Mouse (Mus musculus): ENCODE measurements around the gene Pank4. TPM values are rescaled to one million over a fixed set of nuclear protein-coding genes. Genes with fewer than 3 reads are reported as not detected.

Pank4 gene
- polyA plus RNA-seq, 1 experiment from 2014 or later, result 44.9 TPM

GRCm38 (mm10) chr4:154961226-154961738 is 2.6 kb upstream of the Pank4 start:
- Histone ChIP-seq H3K9ac (peak overlapping the region; percentile 81), H3K27me3 (replicated peaks) (no peaks in the 10 kb centered on the region), H3K4me2 (peak overlapping the region; percentile 71), H3K27ac (peak overlapping the region; percentile 97), H3K4me1 (peaks cover 81% of the 10 kb centered on the region), H3K36me3 (replicated peaks) (no peaks in the 10 kb centered on the region), H3K4me3 (peak overlapping the region; percentile 82), H3K9me3 (no peaks in the 10 kb centered on the region)
- no peak for ATAC-seq (replicated peaks)
- under 1% methylated on average over 47 of the region's 47 CpGs for WGBS

- Histone ChIP-seq H3K4me1 (peaks cover 83% of the 10 kb centered on the region), H3K36me3 (replicated peaks) (no peaks in the 10 kb centered on the region), H3K27ac (peak overlapping the region; percentile 97), H3K4me2 (peak overlapping the region; percentile 71), H3K27me3 (replicated peaks) (no peaks in the 10 kb centered on the region), H3K9ac (peak overlapping the region; percentile 81), H3K9me3 (no peaks in the 10 kb centered on the region), H3K4me3 (peak overlapping the region; percentile 82)
- no peak for ATAC-seq (replicated peaks)
- WGBS, result 4% methylated on average over 13 of the region's 13 CpGs
Observed at GRCm38 (mm10) chr4:154961911-154962310, 2.0 kb upstream of the Pank4 start.

- Histone ChIP-seq H3K27ac (peak overlapping the region; percentile 97), H3K36me3 (replicated peaks) (no peaks in the 10 kb centered on the region), H3K4me1 (peaks cover 77% of the 10 kb centered on the region), H3K4me3 (peak overlapping the region; percentile 82), H3K4me2 (peak overlapping the region; percentile 71), H3K27me3 (replicated peaks) (no peaks in the 10 kb centered on the region), H3K9me3 (no peaks in the 10 kb centered on the region), H3K9ac (peak overlapping the region; percentile 81)
- WGBS, result 25% methylated on average over 7 of the region's 7 CpGs
- no peak for ATAC-seq (replicated peaks)
Observed at GRCm38 (mm10) chr4:154962683-154963082, 1.2 kb upstream of the Pank4 start.

GRCm38 (mm10) chr4:154963190-154963836 is 610 bp upstream of the Pank4 start:
- peak overlapping the region; percentile 81 for H3K9ac ChIP-seq
- H3K27ac ChIP-seq, result peak overlapping the region; percentile 97
- no peak for ATAC-seq (replicated peaks)
- H3K36me3 ChIP-seq (replicated peaks), result no peaks in the 10 kb centered on the region
- H3K27me3 ChIP-seq (replicated peaks), result no peaks in the 10 kb centered on the region
- peak overlapping the region; percentile 82 for H3K4me3 ChIP-seq
- H3K4me2 ChIP-seq, result peak overlapping the region; percentile 71
- H3K4me1 ChIP-seq, result peaks cover 71% of the 10 kb centered on the region
- H3K9me3 ChIP-seq, result no peaks in the 10 kb centered on the region
- WGBS, result 8% methylated on average over 11 of the region's 11 CpGs

DNA sequence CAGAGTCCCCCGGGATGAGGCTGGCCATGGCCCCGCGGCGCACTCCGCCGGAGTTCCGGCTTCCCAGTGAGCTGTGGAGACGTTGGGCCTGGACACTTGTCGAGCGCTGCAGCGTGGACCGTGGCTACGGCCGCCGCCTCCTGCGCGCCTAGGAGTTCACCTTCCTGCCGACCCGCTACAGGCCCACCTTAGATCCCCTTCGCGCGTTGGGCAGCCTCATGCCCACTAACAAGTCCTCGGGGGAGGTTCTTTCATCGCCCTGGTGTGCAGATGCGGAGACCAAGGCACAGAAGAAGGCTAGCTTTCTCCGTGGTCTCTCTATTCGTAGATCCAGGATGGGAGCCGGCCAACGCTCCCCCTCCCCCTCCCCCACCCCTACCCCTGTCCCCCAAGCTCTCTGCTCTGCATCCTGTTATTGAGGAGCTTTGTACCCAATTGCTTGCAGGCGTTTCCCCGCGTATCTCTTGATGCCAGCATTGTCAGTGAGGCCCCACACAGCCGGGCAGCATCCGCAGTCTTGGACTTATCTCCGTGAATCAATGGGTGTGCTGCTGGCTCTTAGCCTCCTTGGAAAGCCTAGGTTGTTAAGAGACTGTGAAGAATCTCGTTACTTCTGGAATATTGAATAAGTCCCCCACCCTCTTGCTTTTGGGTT is 785 bp downstream of the Pank4 start:
- Histone ChIP-seq H3K36me3 (replicated peaks) (peaks cover 7% of the 10 kb centered on the region; the same call in 1 of the 2 replicates), H3K9me3 (no peaks in the 10 kb centered on the region), H3K27me3 (replicated peaks) (no peaks in the 10 kb centered on the region), H3K4me1 (peaks cover 57% of the 10 kb centered on the region), H3K27ac (peak overlapping the region; percentile 97), H3K4me3 (peak overlapping the region; percentile 82), H3K4me2 (peak overlapping the region; percentile 71), H3K9ac (peak overlapping the region; percentile 81)
- peak; percentile 1 for ATAC-seq (replicated peaks)
- under 1% methylated on average over 36 of the region's 36 CpGs for WGBS

DNA sequence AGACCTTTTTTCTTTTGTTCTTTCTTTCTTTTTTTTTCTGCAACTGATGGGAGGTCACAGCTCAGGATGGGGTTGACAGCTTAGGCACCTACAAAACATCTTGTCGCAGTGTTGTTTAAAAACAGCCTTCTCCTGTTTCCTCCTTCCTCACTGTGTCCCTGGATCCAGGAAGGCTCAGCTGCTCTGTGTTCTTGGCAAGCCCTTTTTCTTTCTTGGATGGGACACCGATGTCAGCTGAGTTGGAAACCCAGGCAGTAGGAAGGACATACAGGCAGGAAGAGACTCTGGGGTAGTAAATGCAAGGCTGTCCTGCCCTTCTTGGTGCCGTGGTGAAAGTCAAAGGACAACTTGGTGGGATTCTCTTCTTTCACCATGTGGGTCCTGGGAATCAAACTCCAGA is 1.9 kb downstream of the Pank4 start:
- Histone ChIP-seq H3K4me3 (0 out of 2 replicates have a peak overlapping the region, but pooled peaks have one; percentile 82), H3K9ac (0 out of 2 replicates have a peak overlapping the region, but pooled peaks have one; percentile 81), H3K27ac (no peak overlapping the region), H3K4me1 (peaks cover 49% of the 10 kb centered on the region), H3K9me3 (no peaks in the 10 kb centered on the region), H3K4me2 (peak overlapping the region; percentile 71), H3K36me3 (replicated peaks) (peaks cover 19% of the 10 kb centered on the region), H3K27me3 (replicated peaks) (no peaks in the 10 kb centered on the region)
- 55% methylated on average over 3 of the region's 3 CpGs for WGBS
- no peak for ATAC-seq (replicated peaks)

DNA sequence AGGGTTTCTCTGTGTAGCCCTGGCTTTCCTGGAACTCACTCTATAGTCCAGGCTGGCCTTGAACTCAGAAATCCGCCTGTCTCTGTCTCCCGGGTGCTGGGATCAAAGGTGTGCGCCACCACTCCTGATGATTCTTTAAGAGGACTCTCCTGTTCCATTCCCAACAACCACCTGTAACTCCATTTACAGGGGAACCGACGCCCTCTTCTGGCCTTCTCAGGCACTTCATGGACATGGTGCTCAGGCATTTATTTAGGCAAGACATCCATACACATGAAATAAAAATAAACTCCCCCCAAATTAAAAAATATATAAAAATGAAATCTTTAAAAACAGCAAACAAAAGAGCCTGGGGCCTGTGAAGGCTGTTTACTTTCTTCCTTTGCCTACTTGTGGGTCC is 3.2 kb downstream of the Pank4 start:
- H3K27me3 ChIP-seq (replicated peaks), result no peaks in the 10 kb centered on the region
- no peak overlapping the region for H3K4me2 ChIP-seq
- ATAC-seq (replicated peaks), result no peak
- no peak overlapping the region for H3K27ac ChIP-seq
- no peak overlapping the region for H3K9ac ChIP-seq
- H3K36me3 ChIP-seq (replicated peaks), result peaks cover 32% of the 10 kb centered on the region
- H3K4me3 ChIP-seq, result no peak overlapping the region
- WGBS, result 59% methylated on average over 5 of the region's 5 CpGs
- H3K9me3 ChIP-seq, result no peaks in the 10 kb centered on the region
- H3K4me1 ChIP-seq, result peaks cover 36% of the 10 kb centered on the region

DNA sequence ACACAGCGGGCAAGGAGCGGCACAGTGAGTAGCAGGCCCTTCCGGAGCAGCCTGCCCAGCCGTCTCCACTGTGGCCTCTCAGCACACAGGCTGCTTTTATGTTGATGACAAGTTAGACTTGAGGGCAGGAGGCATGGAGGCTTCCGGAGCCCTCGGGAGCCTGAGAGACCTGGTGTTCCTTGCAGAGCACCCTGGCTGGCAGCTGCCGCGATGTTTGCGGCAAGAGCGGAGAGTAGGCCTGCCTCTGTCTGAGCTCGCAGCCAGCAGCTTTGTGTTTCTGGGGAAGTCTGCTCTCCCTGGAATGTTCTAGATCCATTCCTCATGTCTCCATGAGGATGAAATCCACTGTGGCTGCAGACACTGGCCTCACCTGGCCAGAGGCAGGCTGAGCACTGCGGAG is 8.6 kb downstream of the Pank4 start:
- WGBS, result 97% methylated on average over 12 of the region's 12 CpGs
- ATAC-seq (replicated peaks), result no peak
- Histone ChIP-seq H3K4me1 (no peaks in the 10 kb centered on the region), H3K4me3 (no peak overlapping the region), H3K9me3 (no peaks in the 10 kb centered on the region), H3K36me3 (replicated peaks) (peaks cover 62% of the 10 kb centered on the region), H3K27me3 (replicated peaks) (no peaks in the 10 kb centered on the region), H3K9ac (no peak overlapping the region), H3K4me2 (no peak overlapping the region), H3K27ac (no peak overlapping the region)

DNA sequence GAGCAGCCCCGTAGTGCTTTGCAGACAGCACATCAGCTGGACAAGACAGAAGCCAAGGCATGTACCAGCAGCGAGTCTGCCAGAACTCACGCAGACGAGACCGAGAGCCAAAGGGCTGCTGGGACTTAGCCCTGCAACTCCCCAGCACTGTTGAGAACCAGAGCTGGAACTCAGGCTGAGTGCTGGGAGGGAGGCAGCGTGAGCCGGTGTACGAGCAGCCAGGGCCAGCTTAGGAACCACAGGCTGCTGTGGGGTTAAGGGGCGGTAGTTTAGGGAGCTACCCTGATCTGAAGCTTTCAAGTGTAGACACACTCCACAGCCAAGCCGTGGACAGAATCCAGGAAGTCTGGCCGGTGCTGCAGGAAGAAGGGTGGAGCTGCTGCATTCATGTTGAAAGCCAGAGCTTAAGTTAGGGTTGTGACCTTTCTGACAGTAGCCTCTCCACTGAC is 10.3 kb downstream of the Pank4 start:
- Histone ChIP-seq H3K9ac (no peak overlapping the region), H3K4me2 (no peak overlapping the region), H3K4me1 (no peaks in the 10 kb centered on the region), H3K4me3 (no peak overlapping the region), H3K27me3 (replicated peaks) (no peaks in the 10 kb centered on the region), H3K27ac (no peak overlapping the region), H3K9me3 (no peaks in the 10 kb centered on the region), H3K36me3 (replicated peaks) (peaks cover 60% of the 10 kb centered on the region)
- WGBS, result 89% methylated on average over 11 of the region's 11 CpGs
- ATAC-seq (replicated peaks), result no peak

DNA sequence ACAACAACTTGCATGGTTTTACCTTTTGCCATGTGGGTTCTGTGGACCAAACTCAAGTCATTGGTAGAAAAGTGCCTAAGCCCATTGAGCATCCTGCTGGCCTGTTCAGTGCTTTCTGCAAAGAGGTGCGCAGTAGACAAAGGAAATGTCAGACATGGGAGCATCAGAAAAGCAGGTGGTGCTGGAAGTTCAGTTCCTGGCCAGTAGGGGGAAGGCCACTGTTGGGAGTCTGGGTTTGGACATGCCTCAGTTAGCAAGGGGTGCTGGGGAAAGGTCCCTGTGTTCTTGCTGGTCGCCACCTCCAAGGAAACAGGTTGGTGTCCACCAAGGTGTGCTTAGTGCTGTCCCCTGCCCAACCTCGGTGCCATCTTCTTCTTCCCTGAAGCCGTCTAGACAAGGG is 16.2 kb downstream of the Pank4 start:
- no peak for ATAC-seq (replicated peaks)
- Histone ChIP-seq H3K36me3 (replicated peaks) (peaks cover 23% of the 10 kb centered on the region), H3K27ac (0 out of 2 replicates have a peak overlapping the region, but pooled peaks have one; percentile 18), H3K4me1 (peaks cover 3% of the 10 kb centered on the region; the same call in 1 of the 2 replicates), H3K4me3 (no peak overlapping the region), H3K9ac (no peak overlapping the region), H3K27me3 (replicated peaks) (no peaks in the 10 kb centered on the region), H3K4me2 (no peak overlapping the region), H3K9me3 (no peaks in the 10 kb centered on the region)
- whole genome bisulfite sequencing, result 89% methylated on average over 4 of the region's 4 CpGs

GRCm38 (mm10) chr4:154981076-154981475 is 17.2 kb downstream of the Pank4 start:
- Histone ChIP-seq H3K4me3 (no peak overlapping the region), H3K27me3 (replicated peaks) (no peaks in the 10 kb centered on the region), H3K9ac (no peak overlapping the region; the same call in 1 of the 2 replicates), H3K4me1 (peaks cover 8% of the 10 kb centered on the region; the same call in 1 of the 2 replicates), H3K4me2 (no peak overlapping the region), H3K36me3 (replicated peaks) (peaks cover 21% of the 10 kb centered on the region), H3K27ac (no peak overlapping the region), H3K9me3 (no peaks in the 10 kb centered on the region)
- ATAC-seq (replicated peaks), result no peak
- WGBS, result 85% methylated on average over 6 of the region's 6 CpGs

GRCm38 (mm10) chr4:154981530-154981929 is 17.6 kb downstream of the Pank4 start:
- WGBS, result 41% methylated on average over 7 of the region's 7 CpGs
- Histone ChIP-seq H3K4me3 (no peak overlapping the region), H3K9ac (no peak overlapping the region; the same call in 1 of the 2 replicates), H3K9me3 (no peaks in the 10 kb centered on the region), H3K36me3 (replicated peaks) (peaks cover 19% of the 10 kb centered on the region), H3K4me1 (peaks cover 10% of the 10 kb centered on the region; the same call in 1 of the 2 replicates), H3K27me3 (replicated peaks) (no peaks in the 10 kb centered on the region), H3K27ac (no peak overlapping the region), H3K4me2 (no peak overlapping the region)
- peak; percentile 68 for ATAC-seq (replicated peaks)

All from midbrain, embryonic 15.5 days (tissue).